Comparison of ENCODE assay signal across 9 mouse cellular contexts in the genomic region with DNA sequence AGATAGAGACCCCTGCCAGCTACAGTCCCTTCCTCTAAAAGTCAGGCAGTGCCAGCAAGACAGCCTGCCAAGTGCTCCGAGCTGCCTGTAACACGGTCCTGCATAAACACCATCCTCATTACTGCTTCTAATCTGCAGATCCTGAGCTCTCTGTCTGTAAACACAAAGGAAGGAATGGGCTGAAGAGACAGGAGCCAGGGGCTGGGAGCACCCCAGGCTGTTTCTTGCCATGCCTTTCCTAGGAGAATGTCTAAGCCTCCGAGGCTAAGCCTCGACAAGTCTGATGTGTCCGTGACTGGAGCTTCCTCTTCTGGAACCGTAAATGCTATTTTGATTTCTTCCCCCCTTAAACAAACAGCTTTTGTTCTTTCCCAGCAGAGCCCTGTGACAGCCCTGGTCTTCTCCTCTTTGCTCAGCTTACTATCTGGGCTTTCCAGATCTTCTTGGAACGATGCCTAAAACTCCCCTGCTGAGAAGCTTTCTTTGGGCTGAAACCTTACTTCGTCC. TPM values are rescaled to one million over a fixed set of nuclear protein-coding genes. Genes with fewer than 3 reads are reported as not detected.
DNase-seq lines count a peak whose midpoint lies in the region; ATAC-seq lines count a peak whose summit lies in the region.
"Had no signal": no experiment of that assay in that cellular context is flagged by ENCODE, and none has a peak within 500 bp of the region (broad histone marks: within the 10 kb centered on the region; RNA-seq: fewer than 3 reads in every experiment).

No protein-coding gene starts in this region.

- H3K4me2 ChIP-seq in hindbrain, embryonic 11.5 days (replicated peaks; ENCODE audit: low read depth, low read length): no peak overlapping the region
- H3K4me2 ChIP-seq in intestine, embryonic 16.5 days (ENCODE audit: low read depth, low read length): no peak overlapping the region

- DNase-seq in hindbrain, embryonic 10.5 days (ENCODE audit: low spot score): no peak
- no peak for DNase-seq in hindbrain, embryonic 11.5 days (ENCODE audit: low spot score)
- DNase-seq in MEL-GATA-1-ER (ENCODE audit: extremely low read depth, low read depth): peak; percentile 19
- DNase-seq in embryonic facial prominence, embryonic 10.5 days (ENCODE audit: low spot score): no peak
- DNase-seq in ovary, adult 18-20 months (ENCODE audit: low spot score): no peak
- no peak for DNase-seq in urinary bladder, postnatal 4 days (ENCODE audit: low spot score in 2 of 2)
- DNase-seq: thymus, postnatal 36 days had no signal

- H3K9me3 ChIP-seq in hindbrain, embryonic 10.5 days: peaks cover 2% of the 10 kb centered on the region; the same call in 1 of the 2 replicates
- no peaks in the 10 kb centered on the region for H3K9me3 ChIP-seq in hindbrain, embryonic 11.5 days (ENCODE audit: control insufficient read depth, low read length)
- peaks cover 6% of the 10 kb centered on the region; the same call in 1 of the 2 replicates for H3K9me3 ChIP-seq in embryonic facial prominence, embryonic 10.5 days
- H3K9me3 ChIP-seq in intestine, embryonic 16.5 days (ENCODE audit: control insufficient read depth, low read length): no peaks in the 10 kb centered on the region

- H3K36me3 ChIP-seq in hindbrain, embryonic 10.5 days: no peaks in the 10 kb centered on the region
- H3K36me3 ChIP-seq in hindbrain, embryonic 11.5 days (ENCODE audit: control insufficient read depth, insufficient read depth, low read length): no peaks in the 10 kb centered on the region
- no peaks in the 10 kb centered on the region for H3K36me3 ChIP-seq in embryonic facial prominence, embryonic 10.5 days (replicated peaks)
- H3K36me3 ChIP-seq in intestine, embryonic 16.5 days (ENCODE audit: control insufficient read depth, insufficient read depth, low read length): no peaks in the 10 kb centered on the region

- no peak for ATAC-seq in hindbrain, embryonic 11.5 days (ENCODE audit: low FRiP score)
- ATAC-seq in intestine, embryonic 16.5 days: no peak; the same call in 1 of the 2 replicates
- ATAC-seq in CD4-positive, CD25-positive, alpha-beta regulatory T cell, adult 4 months: no peak

- 31% methylated on average over 8 of the region's 8 CpGs for WGBS in hindbrain, embryonic 10.5 days
- WGBS in hindbrain, embryonic 11.5 days: 47% methylated on average over 8 of the region's 8 CpGs
- WGBS in embryonic facial prominence, embryonic 10.5 days: 16% methylated on average over 8 of the region's 8 CpGs
- WGBS in intestine, embryonic 16.5 days: 18% methylated on average over 8 of the region's 8 CpGs

- H3K9ac ChIP-seq in hindbrain, embryonic 11.5 days (ENCODE audit: low read depth, low read length): no peak overlapping the region
- H3K9ac ChIP-seq in intestine, embryonic 16.5 days (ENCODE audit: low read depth, low read length): no peak overlapping the region

- H3K4me1 ChIP-seq in hindbrain, embryonic 10.5 days (replicated peaks): peaks cover 25% of the 10 kb centered on the region
- H3K4me1 ChIP-seq in hindbrain, embryonic 11.5 days (replicated peaks; ENCODE audit: control insufficient read depth, insufficient read depth, low read length): no peaks in the 10 kb centered on the region
- peaks cover 31% of the 10 kb centered on the region for H3K4me1 ChIP-seq in embryonic facial prominence, embryonic 10.5 days
- peaks cover 8% of the 10 kb centered on the region for H3K4me1 ChIP-seq in intestine, embryonic 16.5 days (ENCODE audit: control insufficient read depth, insufficient read depth, low read length)

- H3K27ac ChIP-seq in hindbrain, embryonic 10.5 days: peak overlapping the region; percentile 51; the same call in 1 of the 2 replicates
- H3K27ac ChIP-seq in hindbrain, embryonic 11.5 days (ENCODE audit: low read depth, low read length): no peak overlapping the region
- H3K27ac ChIP-seq in embryonic facial prominence, embryonic 10.5 days (replicated peaks): peak overlapping the region; percentile 8; the same call in 1 of the 2 replicates
- H3K27ac ChIP-seq in intestine, embryonic 16.5 days (ENCODE audit: low read length): peak overlapping the region; percentile 14; the same call in 1 of the 2 replicates

- no peak overlapping the region for H3K4me3 ChIP-seq in hindbrain, embryonic 10.5 days
- no peak overlapping the region for H3K4me3 ChIP-seq in hindbrain, embryonic 11.5 days (ENCODE audit: low read depth, low read length)
- no peak overlapping the region for H3K4me3 ChIP-seq in embryonic facial prominence, embryonic 10.5 days
- no peak overlapping the region for H3K4me3 ChIP-seq in intestine, embryonic 16.5 days (ENCODE audit: low read length)

- H3K27me3 ChIP-seq in hindbrain, embryonic 10.5 days (ENCODE audit: insufficient read depth, poor library complexity, severe bottlenecking): no peaks in the 10 kb centered on the region
- no peaks in the 10 kb centered on the region for H3K27me3 ChIP-seq in hindbrain, embryonic 11.5 days (ENCODE audit: control insufficient read depth, insufficient read depth, low read length)
- H3K27me3 ChIP-seq in embryonic facial prominence, embryonic 10.5 days (replicated peaks; ENCODE audit: low read depth, poor library complexity, severe bottlenecking): no peaks in the 10 kb centered on the region; the same call in 1 of the 2 replicates
- no peaks in the 10 kb centered on the region for H3K27me3 ChIP-seq in intestine, embryonic 16.5 days (replicated peaks; ENCODE audit: control insufficient read depth, insufficient read depth, low read length)

RNA-seq across cellular contexts. Expression of a gene that starts 24.7 kb away (rescaled TPM):
- 3.1 and 6.9 TPM in 2 replicates for polyA plus RNA-seq in hindbrain, embryonic 10.5 days (2016; fragmentation: Nextera tagmentation; extraction: Ambion mirVana)
- 7.1 and 9.9 TPM in 2 replicates for polyA plus RNA-seq in hindbrain, embryonic 11.5 days (2014; fragmentation: Nextera tagmentation; extraction: Ambion mirVana)
- 0.99 and 1.8 TPM in 2 replicates for polyA plus RNA-seq in embryonic facial prominence, embryonic 10.5 days (2016; fragmentation: Nextera tagmentation; extraction: Ambion mirVana)
- 4.6 and 9.8 TPM in 2 replicates for polyA plus RNA-seq in intestine, embryonic 16.5 days (2015; fragmentation: Nextera tagmentation; extraction: Ambion mirVana)
- polyA plus RNA-seq in CD4-positive, CD25-positive, alpha-beta regulatory T cell, adult 4 months (2017; shearing (Covaris generic)): not detected

RNA-seq across cellular contexts. Expression of a gene that starts 49.0 kb away (rescaled TPM):
- 3.7 and 5.2 TPM in 2 replicates for polyA plus RNA-seq in hindbrain, embryonic 10.5 days (2016; fragmentation: Nextera tagmentation; extraction: Ambion mirVana)
- 5.1 and 6.6 TPM in 2 replicates for polyA plus RNA-seq in hindbrain, embryonic 11.5 days (2014; fragmentation: Nextera tagmentation; extraction: Ambion mirVana)
- polyA plus RNA-seq in embryonic facial prominence, embryonic 10.5 days (2016; fragmentation: Nextera tagmentation; extraction: Ambion mirVana): 4.4 and 4.8 TPM in 2 replicates
- polyA plus RNA-seq in intestine, embryonic 16.5 days (2015; fragmentation: Nextera tagmentation; extraction: Ambion mirVana): 28.7 and 36.9 TPM in 2 replicates
- polyA plus RNA-seq in CD4-positive, CD25-positive, alpha-beta regulatory T cell, adult 4 months (2017; shearing (Covaris generic)): 1 to 10 TPM; 1.0 to 1.5 TPM
